Mouse (Mus musculus) activated CD4-positive, CD25-positive, alpha-beta regulatory T cell (primary cell): ENCODE measurements around the gene Defb26. TPM values are rescaled to one million over a fixed set of nuclear protein-coding genes. Genes with fewer than 3 reads are reported as not detected.

Source experiments
- polyA plus RNA-seq, 2 experiments: library from polyadenylated mRNA; unstranded; fragments of 100-300 nt; shearing (Covaris generic); gene quantifications; one replicate each; pipeline ENCODE4 v1.2.1; 2017

The Defb26 gene
- polyA plus RNA-seq, result not detected

DNA sequence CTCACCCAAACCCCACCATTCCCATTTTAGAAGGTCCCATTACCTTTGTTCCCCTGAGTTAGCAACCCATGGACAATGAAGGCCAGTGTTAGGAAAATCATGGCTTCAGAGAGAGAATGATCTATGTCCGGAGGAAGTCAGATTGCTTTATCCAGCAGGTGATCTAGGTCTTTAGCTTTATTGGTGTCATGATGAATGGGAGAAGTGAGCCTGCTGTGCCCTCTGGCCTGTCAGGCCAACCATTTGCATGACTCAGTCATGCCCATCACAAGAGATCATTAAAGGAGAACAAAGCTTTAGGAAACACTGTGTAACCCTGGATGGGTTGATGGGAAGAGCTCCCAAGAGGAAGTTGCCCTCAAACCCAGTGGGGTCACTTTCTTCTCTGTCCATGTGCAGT is at the start of gene Defb26:
Defb26 (minus strand) TSS at position 101 of the 400 bp plus-strand sequence.

DNA sequence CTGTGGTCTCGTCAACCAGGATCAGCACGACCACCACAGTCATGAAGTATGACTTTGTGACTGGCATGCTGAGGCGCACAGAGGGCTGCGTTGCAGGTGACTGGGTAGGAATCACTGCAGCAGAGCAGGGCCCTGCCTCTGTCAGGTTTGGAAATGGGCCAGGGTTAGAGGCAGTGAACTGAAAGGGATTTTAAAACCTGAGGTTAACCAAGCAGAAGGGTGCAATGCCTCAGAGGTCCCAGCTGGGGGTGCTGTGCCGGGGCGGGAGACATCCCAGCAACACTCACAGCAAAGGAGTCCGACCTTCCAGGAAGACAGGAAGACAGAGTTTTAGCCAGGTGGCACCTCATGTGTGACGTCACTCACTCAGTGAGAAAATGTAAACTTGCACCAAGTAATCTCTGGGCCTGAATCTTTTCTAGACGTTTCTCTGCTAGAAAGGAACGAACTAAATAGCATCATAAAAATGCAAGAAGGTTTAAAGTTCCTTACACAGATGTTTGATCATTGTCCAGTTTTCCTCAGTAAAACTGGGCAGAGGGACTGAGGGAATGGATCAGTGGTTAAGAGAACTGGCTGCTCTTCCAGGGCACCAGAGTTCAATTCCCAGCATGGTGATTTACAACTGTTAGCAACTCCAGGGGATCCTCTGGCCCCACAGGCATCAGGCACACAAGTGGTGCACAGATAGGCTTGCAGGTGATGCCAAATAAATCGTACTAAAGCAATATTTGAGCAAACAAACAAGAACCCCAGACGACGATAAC is 28.6 kb upstream of the Defb26 start, which contains the start of gene Defb29:
Defb29 (minus strand) TSS at position 155 of the 767 bp plus-strand sequence.

DNA sequence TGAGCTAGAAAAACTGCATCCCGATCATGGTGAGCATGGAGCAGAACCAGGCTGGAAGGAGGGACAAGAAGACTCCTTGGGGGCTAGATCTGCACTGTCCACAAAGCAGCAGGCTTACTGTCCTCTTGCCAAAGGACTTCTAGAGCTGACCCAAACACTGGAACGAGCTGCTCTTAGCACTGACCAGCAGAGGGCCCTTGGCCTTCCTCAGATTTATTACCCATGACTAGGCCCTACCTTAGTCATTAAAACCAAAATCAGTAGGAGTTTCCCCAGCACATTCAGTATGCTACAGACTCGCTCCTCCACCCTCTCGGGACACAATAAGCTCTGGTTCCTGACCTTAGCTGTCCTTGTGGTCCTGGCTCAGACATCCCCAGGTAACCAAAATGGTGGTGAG is 6.5 kb upstream of the Defb26 start, which contains the start of gene Defb28:
Defb28 (plus strand) TSS at position 275 of the 400 bp plus-strand sequence.

DNA sequence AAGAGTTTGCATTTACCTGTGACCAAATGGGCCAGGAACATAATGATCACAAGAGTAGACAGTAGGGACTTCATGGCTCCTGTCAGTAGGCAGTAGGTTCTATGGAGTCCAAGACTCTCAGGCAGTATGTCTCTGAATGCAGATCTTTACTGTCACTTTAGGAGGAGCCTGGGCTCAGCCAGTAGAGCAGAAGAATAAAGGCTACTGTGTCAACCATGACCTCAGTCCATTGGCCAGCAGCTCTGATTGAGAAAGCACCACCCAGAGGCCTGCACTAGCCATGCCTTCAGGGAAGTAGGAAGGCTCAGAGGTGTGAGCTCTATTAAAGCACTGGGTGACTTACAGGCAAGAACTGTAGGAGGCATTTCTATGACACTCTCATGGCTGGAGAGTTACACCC is 21.5 kb downstream of the Defb26 start, which contains the start of gene Defb22:
Defb22 (minus strand) TSS at position 101 of the 400 bp plus-strand sequence.

DNA sequence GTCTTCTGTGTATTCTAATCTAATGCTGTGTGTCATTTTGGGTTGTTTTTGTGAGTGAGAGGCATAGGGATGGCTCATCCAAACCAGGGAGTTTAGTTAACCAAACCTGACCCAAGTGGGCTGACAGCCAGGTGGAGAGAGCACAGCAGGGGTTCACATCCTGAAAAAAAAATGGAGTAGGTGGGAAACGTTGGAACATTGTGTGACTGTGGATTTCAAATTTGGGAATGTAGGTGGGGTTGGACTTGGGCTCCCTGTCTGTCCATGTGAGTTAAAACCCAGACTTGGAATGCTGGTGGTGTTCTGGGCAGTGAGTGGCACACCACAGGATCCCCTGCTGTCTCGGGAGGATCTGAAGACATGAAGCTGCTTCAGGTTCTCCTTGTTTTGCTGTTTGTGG is 34.7 kb downstream of the Defb26 start, which contains the start of gene Defb20:
Defb20 (plus strand) TSS at position 301 of the 400 bp plus-strand sequence.

DNA sequence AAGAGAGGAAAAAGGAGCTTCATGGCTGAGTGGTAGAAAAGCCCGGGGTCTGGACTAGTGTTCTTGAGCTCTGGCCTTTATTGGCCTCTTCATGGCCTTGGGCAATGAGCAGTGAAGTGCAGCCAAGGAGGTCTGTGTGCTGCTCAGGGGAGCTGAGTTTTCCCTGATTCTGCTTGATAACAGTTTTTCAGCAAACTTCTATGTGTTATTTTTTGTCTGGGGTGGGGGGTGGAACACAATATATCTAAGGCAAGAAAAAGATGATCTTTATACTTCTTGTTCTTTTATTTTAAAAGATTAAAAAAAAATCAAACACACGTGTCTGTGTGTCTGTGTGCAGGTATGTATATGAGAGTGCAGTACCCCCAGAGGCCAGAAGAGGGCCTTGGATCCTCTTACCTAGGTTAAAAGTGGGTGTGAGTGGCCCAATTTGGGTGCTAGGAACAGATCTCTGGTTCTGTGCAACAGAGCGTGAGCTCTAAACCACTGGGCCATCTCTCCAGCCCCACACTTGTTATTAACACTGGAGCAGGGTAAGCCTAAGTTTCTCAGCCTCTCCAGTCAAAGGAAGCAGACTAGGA is 46.8 kb downstream of the Defb26 start, which contains the start of gene Defb23:
Defb23 (minus strand) TSS at position 51 of the 581 bp plus-strand sequence.

Other genes with a start within 250 kb of the Defb26 start
- gene Tbc1d20, start 217.9 kb downstream of the Defb26 start, polyA plus RNA-seq, result 10 to 100 TPM; 43.8 to 62.6 TPM
- gene Rbck1, start 179.0 kb downstream of the Defb26 start, polyA plus RNA-seq, result 100 to 1,000 TPM; 263 to 272 TPM
- 1 to 10 TPM; 7.0 TPM for gene Trib3, start 167.7 kb downstream of the Defb26 start, polyA plus RNA-seq
- gene Nrsn2, start 135.1 kb downstream of the Defb26 start, polyA plus RNA-seq, result not detected
- gene Sox12, start 113.6 kb downstream of the Defb26 start, polyA plus RNA-seq, result 1 to 10 TPM in 1 of 2 experiments, under 1 TPM in 1; 0.32 to 1.6 TPM
- 1 to 10 TPM; 2.8 TPM for gene Zcchc3, start 96.7 kb downstream of the Defb26 start, polyA plus RNA-seq
- gene 6820408C15Rik, start 96.1 kb downstream of the Defb26 start, polyA plus RNA-seq, result under 1 TPM in 1 of 2 experiments, not detected in 1; 0.21 TPM
- not detected for gene Defb23, start 47.1 kb downstream of the Defb26 start, polyA plus RNA-seq
- not detected for gene Defb20, start 34.6 kb downstream of the Defb26 start, polyA plus RNA-seq
- not detected for gene Defb22, start 21.6 kb downstream of the Defb26 start, polyA plus RNA-seq
- not detected for gene Defb28, start 6.6 kb upstream of the Defb26 start, polyA plus RNA-seq
- gene Defb29, start 28.4 kb upstream of the Defb26 start, polyA plus RNA-seq, result not detected
- gene Gm17416, start 57.6 kb upstream of the Defb26 start, polyA plus RNA-seq, result not detected
- gene Defb21, start 61.1 kb upstream of the Defb26 start, polyA plus RNA-seq, result not detected
- gene Defb19, start 68.6 kb upstream of the Defb26 start, polyA plus RNA-seq, result not detected
- gene Defb45, start 87.7 kb upstream of the Defb26 start, polyA plus RNA-seq, result not detected
- gene Defb36, start 92.6 kb upstream of the Defb26 start, polyA plus RNA-seq, result not detected
- not detected for gene Defb25, start 111.4 kb upstream of the Defb26 start, polyA plus RNA-seq
- not detected for gene Rem1, start 115.3 kb upstream of the Defb26 start, polyA plus RNA-seq
- 100 to 1,000 TPM; 190 to 281 TPM for gene H13, start 157.8 kb upstream of the Defb26 start, polyA plus RNA-seq
- gene Mcts2, start 175.3 kb upstream of the Defb26 start, polyA plus RNA-seq, result 1 to 10 TPM; 3.7 to 5.9 TPM
- 1 to 10 TPM in 1 of 2 experiments, not detected in 1; 1.3 TPM for gene Id1, start 224.6 kb upstream of the Defb26 start, polyA plus RNA-seq
- gene Cox4i2, start 242.5 kb upstream of the Defb26 start, polyA plus RNA-seq, result under 1 TPM in 1 of 2 experiments, not detected in 1; 0.97 TPM